Mouse (Mus musculus) spleen, postnatal 4 days (tissue): ENCODE data around the gene Ccdc61.

ENCODE experiments used
- DNase-seq, 2 experiments: peaks; one replicate each; pipeline ENCODE4 v3.0.0; 2022; ENCODE audit warnings: low spot score in 2 of 2

Ccdc61 gene

DNA sequence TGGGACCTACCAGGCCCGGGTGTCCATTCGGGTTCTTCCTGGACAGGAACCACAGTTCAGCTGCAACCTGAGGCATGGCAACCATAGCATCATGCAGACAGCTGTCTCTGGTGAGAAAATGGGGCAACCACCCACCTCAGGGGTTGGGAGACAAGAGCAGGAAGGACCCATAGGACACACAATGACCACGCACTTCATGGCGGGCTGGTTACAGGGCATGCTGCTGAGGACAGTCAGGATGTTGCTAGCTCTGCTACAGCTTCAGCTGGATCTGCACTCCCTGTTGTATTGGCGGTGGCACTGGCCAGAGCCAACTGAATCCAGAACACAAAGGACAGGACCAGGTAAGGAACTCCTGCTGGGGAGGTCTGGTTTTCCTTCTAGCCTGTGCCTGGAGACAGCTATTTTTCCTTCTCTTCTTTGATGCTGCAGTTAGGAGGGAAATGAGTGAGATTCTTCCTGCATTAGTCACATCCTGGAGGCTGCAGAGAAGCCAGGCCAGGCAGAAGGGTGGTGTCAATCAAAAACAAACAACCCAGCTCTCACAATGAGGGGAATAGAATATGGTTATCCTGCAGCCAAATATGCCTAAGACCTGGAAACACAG, 51.8 kb downstream of the Ccdc61 start:
- no peak for DNase-seq

- no peak for DNase-seq
Observed at GRCm38 (mm10) chr7:18848395-18848794, 61.8 kb downstream of the Ccdc61 start.

DNA sequence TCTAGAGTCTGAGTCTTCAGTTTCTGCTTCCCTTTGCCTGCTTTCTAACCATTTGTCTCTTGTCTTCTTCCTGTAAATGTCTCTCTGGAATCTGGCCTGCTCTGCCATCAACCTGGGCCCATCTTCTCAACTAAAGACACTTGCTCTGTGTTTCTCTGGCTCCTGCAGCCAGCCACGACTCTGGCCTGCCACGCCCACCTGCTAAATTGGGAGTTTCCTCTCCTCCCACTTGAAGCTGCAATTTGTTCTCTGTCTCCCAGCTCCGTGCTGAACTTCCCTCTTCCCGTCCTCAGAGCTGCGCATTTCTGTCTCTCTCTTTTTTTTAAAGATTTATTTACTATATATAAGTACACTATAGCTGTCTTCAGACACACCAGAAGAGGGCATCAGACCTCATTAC, 65.4 kb downstream of the Ccdc61 start:
- DNase-seq, result no peak

GRCm38 (mm10) chr7:18841174-18841567, 69.0 kb downstream of the Ccdc61 start:
- no peak for DNase-seq
